Mouse (Mus musculus) NIH3T3 (cell line): ENCODE measurements around the gene Pold1.
A peak's percentile ranks its signal among the peaks of the same experiment; 100 is the strongest.

Source experiments
- DNase-seq: peaks from one replicate; pipeline ENCODE4 v3.0.0-alpha.2; 2012; ENCODE audit warnings: low read depth

Gene Pold1

GRCm38 (mm10) chr7:44525126-44525832 lies 23.4 kb downstream of the Pold1 start:
- peak; percentile 80 for DNase-seq

- DNase-seq = peak; percentile 28
Observed at GRCm38 (mm10) chr7:44524502-44524901, 24.1 kb downstream of the Pold1 start, which contains the start of gene Mybpc2. Gene Mybpc2, minus strand, starts transcription at chr7:44524656.

GRCm38 (mm10) chr7:44523056-44523455 lies 25.6 kb downstream of the Pold1 start:
- DNase-seq = no peak

GRCm38 (mm10) chr7:44521710-44522109 lies 26.9 kb downstream of the Pold1 start:
- DNase-seq = peak; percentile 34

GRCm38 (mm10) chr7:44520990-44521389 lies 27.7 kb downstream of the Pold1 start:
- no peak for DNase-seq

- peak; percentile 56 for DNase-seq
Observed at GRCm38 (mm10) chr7:44519240-44519913, 29.3 kb downstream of the Pold1 start.

- DNase-seq = no peak
Observed at GRCm38 (mm10) chr7:44507491-44507890, 41.2 kb downstream of the Pold1 start.

GRCm38 (mm10) chr7:44501563-44502115 lies 47.0 kb downstream of the Pold1 start:
- peak; percentile 85 for DNase-seq

GRCm38 (mm10) chr7:44500046-44500445 lies 48.6 kb downstream of the Pold1 start:
- no peak for DNase-seq

GRCm38 (mm10) chr7:44498922-44499321 lies 49.7 kb downstream of the Pold1 start:
- no peak for DNase-seq

GRCm38 (mm10) chr7:44497361-44498055 lies 51.1 kb downstream of the Pold1 start:
- no peak for DNase-seq

- DNase-seq = peak; percentile 22
Observed at GRCm38 (mm10) chr7:44496771-44497109, 51.9 kb downstream of the Pold1 start.

- peak; percentile 100 for DNase-seq
Observed at GRCm38 (mm10) chr7:44495992-44496770, 52.5 kb downstream of the Pold1 start, which contains the start of the genes Emc10 and Fam71e1. Gene Emc10, minus strand, starts transcription at chr7:44496529. Gene Fam71e1, plus strand, starts transcription at chr7:44496581.

GRCm38 (mm10) chr7:44495086-44495485 lies 53.6 kb downstream of the Pold1 start:
- peak; percentile 53 for DNase-seq

GRCm38 (mm10) chr7:44494681-44495080 lies 54.0 kb downstream of the Pold1 start:
- no peak for DNase-seq

- DNase-seq = no peak
Observed at GRCm38 (mm10) chr7:44492166-44492826, 56.4 kb downstream of the Pold1 start.

GRCm38 (mm10) chr7:44491391-44491790 lies 57.3 kb downstream of the Pold1 start:
- DNase-seq = no peak

- DNase-seq = no peak
Observed at GRCm38 (mm10) chr7:44490281-44490680, 58.4 kb downstream of the Pold1 start.

GRCm38 (mm10) chr7:44488545-44488944 lies 60.1 kb downstream of the Pold1 start:
- DNase-seq = no peak

GRCm38 (mm10) chr7:44487936-44488335 lies 60.7 kb downstream of the Pold1 start:
- no peak for DNase-seq

GRCm38 (mm10) chr7:44486927-44487575 lies 61.6 kb downstream of the Pold1 start:
- no peak for DNase-seq
